Mouse (Mus musculus) thymus, postnatal 0 days (tissue): ENCODE measurements at regions not wholly inside any gene's neighbourhood (a gene's known extent, or its start where the extent isn't known, plus 50 kb on each side); places are given as distances from the start of the nearest gene placed in this dataset.

Experiments used
- DNase-seq: peaks from one replicate; pipeline ENCODE4 v3.0.0-alpha.2; 2015; ENCODE audit warnings: low spot score

GRCm38 (mm10) chr16:5538836-5539510 is 283.2 kb upstream of the Eef2kmt start:
- DNase-seq = no peak

DNA sequence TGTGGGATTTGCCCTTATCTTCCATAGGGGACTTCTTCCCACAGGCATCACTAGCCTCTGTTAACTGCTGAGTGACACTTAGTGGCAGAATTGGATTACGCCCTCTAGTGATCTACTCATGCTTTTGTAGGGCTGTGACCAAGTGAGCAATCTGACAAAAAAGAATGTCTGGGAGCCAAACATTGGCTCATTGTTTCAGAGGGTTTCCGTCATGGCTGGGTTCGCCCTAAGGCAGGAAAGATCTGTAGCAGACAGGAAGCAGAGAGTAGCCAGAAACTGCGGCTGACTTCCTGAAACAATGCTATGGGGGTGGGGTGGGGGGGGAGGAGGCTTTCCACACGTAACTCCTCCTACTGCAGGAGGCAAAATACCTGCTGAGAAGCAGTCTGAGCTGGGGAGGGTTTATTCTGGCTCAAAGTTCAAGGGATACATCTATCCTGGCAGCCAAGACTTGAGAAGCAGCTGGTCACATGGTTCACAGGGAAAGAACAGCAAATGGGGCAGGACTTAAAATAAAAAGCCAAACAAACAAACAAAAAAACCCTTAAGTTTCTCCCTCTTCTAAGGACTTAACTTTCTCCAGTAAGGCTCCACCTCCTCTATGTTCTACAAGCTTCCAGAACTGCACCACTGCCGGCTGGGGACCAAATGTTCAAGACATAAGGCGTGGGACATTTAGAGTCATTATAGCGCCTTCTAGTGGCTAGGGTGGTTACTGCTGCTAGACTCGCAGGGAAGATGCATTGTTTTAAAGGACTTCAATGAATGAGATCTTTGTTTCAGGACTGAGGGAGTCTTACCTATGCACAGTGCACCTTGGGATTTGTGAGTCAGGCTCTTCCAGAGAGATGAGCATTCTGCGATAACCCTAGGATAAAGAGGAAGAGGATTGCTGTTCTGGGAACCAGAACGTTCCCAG is 281.8 kb upstream of the Eef2kmt start:
- peak; percentile 35 for DNase-seq

- no peak for DNase-seq
Measured at GRCm38 (mm10) chr16:5536515-5536972, 280.8 kb upstream of the Eef2kmt start.

DNA sequence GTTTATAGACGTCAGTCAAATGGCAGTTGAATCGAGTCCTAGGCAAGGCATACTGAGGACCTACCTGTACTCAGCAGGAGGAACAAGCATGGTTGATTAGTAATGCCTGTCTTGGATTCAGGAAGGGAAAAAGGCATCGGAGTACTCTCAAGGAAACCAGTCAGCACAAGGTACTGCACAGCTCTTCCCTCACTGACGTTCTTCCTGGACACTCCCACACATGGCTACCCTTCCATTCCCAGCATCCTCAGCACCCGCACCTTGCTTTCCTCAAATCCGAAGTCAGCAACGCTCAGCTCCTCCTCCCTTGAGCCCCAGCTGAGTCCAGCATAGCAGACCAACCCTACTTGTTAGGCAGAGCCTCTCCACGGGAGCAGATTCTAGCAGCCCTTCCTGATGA is 279.6 kb upstream of the Eef2kmt start:
- DNase-seq = no peak

GRCm38 (mm10) chr16:5534862-5535261 is 279.1 kb upstream of the Eef2kmt start:
- DNase-seq = no peak

- DNase-seq = no peak
Measured at GRCm38 (mm10) chr16:5534385-5534784, 278.6 kb upstream of the Eef2kmt start.

- no peak for DNase-seq
Measured at GRCm38 (mm10) chr16:5532281-5532680, 276.5 kb upstream of the Eef2kmt start.

DNA sequence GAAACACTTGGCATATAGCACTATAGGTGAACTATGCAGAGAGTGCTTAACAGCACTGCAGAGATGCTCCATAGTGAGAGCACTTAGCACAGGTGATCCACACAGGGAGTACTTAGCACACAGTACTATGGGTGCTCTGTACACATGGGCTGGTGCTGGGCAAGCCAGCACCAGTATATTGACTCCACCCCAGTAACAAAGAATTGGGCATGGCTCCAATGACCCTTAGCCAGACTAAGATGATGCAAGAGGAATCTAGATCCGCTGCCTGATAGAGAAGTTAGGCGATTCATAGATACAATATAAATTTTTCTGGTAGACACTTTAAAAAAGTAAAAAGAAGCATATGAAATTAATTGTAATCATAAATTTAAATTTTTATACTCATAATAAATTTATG is 274.0 kb upstream of the Eef2kmt start:
- no peak for DNase-seq

DNA sequence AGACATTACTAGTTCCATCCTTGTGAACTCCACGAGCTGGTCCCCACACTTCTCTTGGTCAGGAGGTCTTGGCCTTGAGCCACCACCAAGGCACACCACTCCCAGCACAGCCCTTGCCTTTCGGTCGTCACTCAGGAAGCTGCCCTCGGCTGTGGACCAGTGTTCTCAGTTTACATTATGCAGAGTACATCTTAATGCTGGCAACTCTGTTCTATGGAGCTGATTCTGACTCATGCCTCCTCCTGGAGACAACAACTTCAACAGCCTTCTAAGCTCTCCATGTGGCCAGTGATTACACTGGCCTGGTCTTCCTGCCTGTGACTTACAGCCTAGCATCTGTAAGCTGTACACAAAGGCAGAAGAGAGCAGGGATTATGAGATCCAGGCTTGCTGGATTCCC is 272.2 kb upstream of the Eef2kmt start:
- no peak for DNase-seq

DNA sequence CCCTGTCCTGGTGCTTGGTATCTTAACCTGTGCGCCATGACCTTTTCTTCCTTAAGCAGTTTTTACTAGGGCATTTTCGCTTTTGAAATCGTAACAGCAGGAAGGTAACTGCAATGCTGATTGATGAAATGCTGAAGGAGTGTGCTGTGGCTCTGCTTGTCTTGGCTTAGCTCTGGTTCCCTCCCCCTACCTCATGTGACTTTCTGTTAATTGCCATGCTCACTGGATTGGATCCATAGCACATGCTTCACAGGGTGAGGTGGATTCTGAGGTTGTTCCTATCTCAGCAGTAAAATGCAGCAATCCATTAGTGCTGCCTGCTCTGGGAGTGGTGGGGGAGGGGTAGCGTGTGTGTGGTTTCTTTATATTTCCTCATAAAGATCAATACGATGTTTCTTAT is 268.6 kb upstream of the Eef2kmt start:
- DNase-seq = no peak

DNA sequence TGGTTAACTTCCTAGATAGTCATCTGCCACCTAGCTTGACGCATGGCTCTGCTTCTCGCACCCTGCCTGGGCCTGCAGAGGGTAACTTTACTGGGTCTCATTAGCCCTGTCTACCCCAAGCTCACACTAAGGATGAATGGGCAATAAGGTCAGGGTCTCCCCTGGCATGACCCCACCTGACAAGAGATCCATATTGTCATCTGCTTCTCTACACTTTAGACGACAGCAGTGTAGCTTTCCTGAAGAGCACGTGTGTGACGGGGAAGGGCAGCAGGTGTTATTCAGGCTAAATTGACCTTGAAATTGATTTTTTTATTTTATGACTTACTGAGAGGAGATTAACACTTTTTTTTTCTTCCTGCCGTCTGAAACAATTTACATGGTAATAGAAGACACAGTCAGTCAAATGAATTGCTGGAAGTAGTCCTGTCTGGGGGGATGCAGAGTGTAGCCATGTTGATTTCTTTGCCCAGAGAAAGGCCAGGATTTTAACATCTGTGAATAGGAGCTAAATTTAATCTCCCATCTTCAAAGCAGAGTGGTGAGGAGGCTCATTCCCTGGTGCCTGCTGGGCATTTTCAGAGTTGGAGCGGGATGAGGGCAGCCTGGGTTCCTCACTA is 267.7 kb upstream of the Eef2kmt start:
- no peak for DNase-seq

- no peak for DNase-seq
Measured at GRCm38 (mm10) chr16:5517746-5518145, 262.0 kb upstream of the Eef2kmt start.

DNA sequence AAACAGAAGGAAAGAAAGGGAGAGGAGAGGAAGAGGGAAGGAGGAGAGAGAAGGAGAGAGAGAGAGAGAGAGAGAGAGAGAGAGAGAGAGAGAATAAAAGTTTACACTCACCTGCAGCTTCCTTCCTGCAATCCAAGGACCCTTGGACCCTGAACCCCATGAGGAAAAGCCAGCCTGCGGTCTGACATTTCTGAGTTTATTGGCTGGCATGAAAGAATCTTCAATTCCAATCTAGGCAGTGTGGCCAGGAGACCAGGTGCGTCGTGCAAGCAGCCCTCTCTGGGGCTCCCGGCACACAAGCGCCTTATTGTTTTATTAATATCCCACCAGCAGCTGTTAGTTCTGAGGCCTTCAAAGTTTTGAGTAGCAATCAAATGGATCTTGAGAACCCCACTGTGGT is 260.1 kb upstream of the Eef2kmt start:
- no peak for DNase-seq

DNA sequence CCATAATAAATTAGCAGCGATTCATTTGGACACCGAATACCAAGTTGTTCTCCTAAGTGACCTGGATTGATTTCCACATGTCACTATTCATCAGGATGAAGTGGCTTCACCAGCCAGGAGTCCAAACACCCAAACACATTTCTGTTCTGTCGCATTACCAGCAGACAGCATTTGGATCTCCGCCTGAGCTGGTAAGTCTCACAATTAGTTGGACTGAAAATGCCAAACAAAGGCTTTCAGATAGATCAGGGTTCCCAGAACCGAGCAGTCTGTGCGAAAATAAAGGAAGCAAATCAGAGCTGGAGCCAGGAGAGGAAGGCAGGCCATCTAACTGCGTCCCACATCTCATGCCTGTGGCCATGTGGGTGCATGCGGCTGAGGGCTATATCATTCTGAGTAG is 251.5 kb upstream of the Eef2kmt start:
- no peak for DNase-seq

DNA sequence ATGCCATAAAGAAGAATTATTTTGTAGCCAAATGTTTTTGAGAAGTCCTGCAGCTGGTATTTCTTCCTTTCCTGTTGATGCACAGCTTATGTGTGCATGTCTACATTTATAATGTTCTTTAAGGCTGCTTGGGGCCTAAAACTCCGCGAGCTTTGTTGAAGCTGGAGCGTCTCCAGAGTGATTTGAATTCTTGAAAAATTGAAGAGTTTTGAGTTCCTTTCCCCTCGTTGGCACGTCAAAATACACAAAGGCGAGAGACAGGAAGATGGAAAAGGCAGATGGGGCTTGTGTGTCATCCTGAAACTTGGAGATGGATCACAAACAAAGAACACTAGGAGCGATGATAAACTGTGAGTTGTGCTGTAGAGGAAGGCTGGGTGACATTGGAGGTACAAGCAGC is 246.2 kb upstream of the Eef2kmt start:
- DNase-seq = no peak

- DNase-seq = no peak
Measured at GRCm38 (mm10) chr16:5496051-5496685, 240.4 kb upstream of the Eef2kmt start.

GRCm38 (mm10) chr16:5493352-5493751 is 237.6 kb upstream of the Eef2kmt start:
- DNase-seq = no peak

GRCm38 (mm10) chr16:5487259-5487658 is 231.5 kb upstream of the Eef2kmt start:
- DNase-seq = no peak

- no peak for DNase-seq
Measured at GRCm38 (mm10) chr16:5483337-5483736, 227.6 kb upstream of the Eef2kmt start.

- DNase-seq = no peak
Measured at GRCm38 (mm10) chr16:5480148-5480547, 224.4 kb upstream of the Eef2kmt start.

GRCm38 (mm10) chr16:5478970-5479369 is 223.2 kb upstream of the Eef2kmt start:
- no peak for DNase-seq

DNA sequence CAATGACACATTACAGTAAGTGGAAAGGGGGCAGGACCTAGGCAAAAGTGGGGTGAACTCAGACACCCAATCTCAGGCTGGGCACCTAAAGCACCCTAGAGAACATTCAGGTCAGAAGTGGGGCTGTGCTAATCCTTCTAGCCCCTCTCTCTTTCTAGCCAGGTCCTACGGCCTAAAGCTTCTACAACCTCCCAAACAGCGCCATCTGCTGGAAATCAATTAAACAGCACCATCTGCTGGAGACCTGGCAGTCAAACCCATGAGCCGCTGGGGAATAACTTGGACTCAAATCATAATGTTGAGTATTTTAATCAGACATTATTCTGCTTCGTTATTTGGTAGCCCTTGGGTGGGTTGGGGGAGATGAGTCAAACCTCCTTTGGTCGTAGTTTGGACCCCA is 215.5 kb upstream of the Eef2kmt start:
- peak; percentile 65 for DNase-seq
